Mouse (Mus musculus): ENCODE data around the gene Kdelr1.

- TF ChIP-seq CTCF (IDR thresholded peaks at IDR 0.05; ENCODE audit: insufficient read depth, low read depth, low read length) (no peak), POLR2A (IDR thresholded peaks at IDR 0.05; ENCODE audit: insufficient read depth, low read depth, low read length) (no peak)
These were observed 48.7 kb downstream of the Kdelr1 start, which contains the start of gene Emp3 for GRCm38 (mm10) chr7:45921242-45921621.

Measured in olfactory bulb, adult 2 months (tissue).